Mouse (Mus musculus) thymus, adult 2 months (tissue): ENCODE data around the gene Sidt2. TPM values are rescaled to one million over a fixed set of nuclear protein-coding genes. Genes with fewer than 3 reads are reported as not detected.
A peak's percentile ranks its signal among the peaks of the same experiment; 100 is the strongest.

Experiments used
- DNase-seq: peaks from one replicate; pipeline ENCODE4 v3.0.0; 2021
- H3K27ac ChIP-seq: fragments of 200-500 bp; 2 replicates; pipeline ENCODE4 v1.5.1; 2012; ENCODE audit warnings: low read length, control low read depth; ENCODE audit not compliant: control insufficient read depth, insufficient read depth
- H3K27me3 ChIP-seq: fragments of 200-500 bp; 2 replicates; pipeline ENCODE4 v1.6.1; 2012; ENCODE audit warnings: mild to moderate bottlenecking, low read length, moderate library complexity, mixed read lengths; ENCODE audit not compliant: control insufficient read depth, insufficient read depth
- H3K36me3 ChIP-seq: fragments of 200-500 bp; 2 replicates; pipeline ENCODE4 v1.6.1; 2012; ENCODE audit warnings: mild to moderate bottlenecking, low read length, moderate library complexity; ENCODE audit not compliant: control insufficient read depth, insufficient read depth
- H3K4me1 ChIP-seq: fragments of 200-500 bp; replicated peaks from 2 replicates; pipeline ENCODE4 v1.6.1; 2012; ENCODE audit warnings: low read length; ENCODE audit not compliant: control insufficient read depth, insufficient read depth
- H3K4me3 ChIP-seq: fragments of 200-500 bp; 2 replicates; pipeline ENCODE4 v1.5.1; 2012; ENCODE audit warnings: mild to moderate bottlenecking, low read length, control low read depth, moderate library complexity; ENCODE audit not compliant: control insufficient read depth, insufficient read depth
- CTCF ChIP-seq: fragments of 200-500 bp; IDR thresholded peaks from 2 replicates; pipeline ENCODE4 v1.5.1; 2012; ENCODE audit warnings: mild to moderate bottlenecking, control low read depth, low read length, moderate library complexity, borderline replicate concordance; ENCODE audit not compliant: control insufficient read depth, poor library complexity, insufficient read depth; ENCODE audit errors: extremely low read depth
- POLR2A ChIP-seq: fragments of 200-500 bp; IDR thresholded peaks from 2 replicates; pipeline ENCODE4 v1.6.1; 2012; ENCODE audit warnings: mild to moderate bottlenecking, low read length, control low read depth, moderate library complexity; ENCODE audit not compliant: control insufficient read depth, poor library complexity, insufficient read depth; ENCODE audit errors: extremely low read depth
- WGBS: fragments of 180-500 bp; shearing (Covaris S2); methylation state at CpG from one replicate; pipeline ENCODE4 v1.1.7; 2018; 5-methylcytosine and 5-hydroxymethylcytosine counted together
- polyA plus RNA-seq: library from polyadenylated mRNA; depleted of rRNA; stranded (reverse); fragments of >200 nt; gene quantifications from 2 replicates; pipeline ENCODE4 v1.2.3, GENCODE M21; 2012

Gene Sidt2
- polyA plus RNA-seq, 1 experiment, result 614 TPM

- DNase-seq, result no peak
- peaks cover 28% of the 10 kb centered on the region for H3K36me3 ChIP-seq
- WGBS, result 94% methylated on average over 8 of the region's 8 CpGs
Observed at GRCm38 (mm10) chr9:45938088-45938487, 17.0 kb downstream of the Sidt2 start.

GRCm38 (mm10) chr9:45936883-45937282 lies 18.2 kb downstream of the Sidt2 start:
- Histone ChIP-seq H3K36me3 (peaks cover 16% of the 10 kb centered on the region), H3K4me1 (peaks cover 16% of the 10 kb centered on the region), H3K4me3 (no peak overlapping the region), H3K27me3 (no peaks in the 10 kb centered on the region), H3K27ac (no peak overlapping the region)
- TF ChIP-seq CTCF (no peak), POLR2A (no peak)
- 48% methylated on average over 3 of the region's 3 CpGs for WGBS
- peak; percentile 62 for DNase-seq

More at GRCm38 (mm10) chr9:45938088-45938487, 17.0 kb downstream of the Sidt2 start:
- H3K4me1 ChIP-seq, result peaks cover 9% of the 10 kb centered on the region
- no peak overlapping the region for H3K27ac ChIP-seq
- TF ChIP-seq POLR2A, result no peak
- no peak for TF ChIP-seq CTCF
- no peak overlapping the region for H3K4me3 ChIP-seq
- H3K27me3 ChIP-seq, result no peaks in the 10 kb centered on the region

- Histone ChIP-seq H3K36me3 (peaks cover 9% of the 10 kb centered on the region; the same call in 1 of the 2 replicates), H3K4me1 (peaks cover 16% of the 10 kb centered on the region), H3K27ac (no peak within 1 kb of the TSS), H3K4me3 (no peak within 1 kb of the TSS), H3K27me3 (no peaks in the 10 kb centered on the region)
- no peak for DNase-seq
- TF ChIP-seq POLR2A (no peak), CTCF (no peak)
- WGBS, result 81% methylated on average over 21 of the region's 21 CpGs
Observed at GRCm38 (mm10) chr9:45935628-45936210, 19.3 kb downstream of the Sidt2 start, which contains the start of gene Tagln. Tagln (minus strand) TSS chr9:45936058.

- WGBS, result 55% methylated on average over 11 of the region's 11 CpGs
- DNase-seq, result no peak
- no peak for TF ChIP-seq POLR2A
- no peak for TF ChIP-seq CTCF
- Histone ChIP-seq H3K4me1 (peaks cover 16% of the 10 kb centered on the region), H3K27ac (no peak overlapping the region), H3K36me3 (peaks cover 18% of the 10 kb centered on the region), H3K4me3 (no peak overlapping the region), H3K27me3 (no peaks in the 10 kb centered on the region)
Observed at GRCm38 (mm10) chr9:45932571-45933415, 22.3 kb downstream of the Sidt2 start.

- Histone ChIP-seq H3K4me3 (no peak overlapping the region), H3K4me1 (peaks cover 16% of the 10 kb centered on the region), H3K36me3 (peaks cover 27% of the 10 kb centered on the region), H3K27ac (no peak overlapping the region), H3K27me3 (no peaks in the 10 kb centered on the region)
- DNase-seq, result no peak
- no peak for TF ChIP-seq POLR2A
- no peak for TF ChIP-seq CTCF
- WGBS, result 33% methylated on average over 1 of the region's 1 CpGs
Observed at GRCm38 (mm10) chr9:45931958-45932357, 23.1 kb downstream of the Sidt2 start.

- TF ChIP-seq POLR2A (no peak), CTCF (no peak)
- DNase-seq, result no peak
- Histone ChIP-seq H3K4me3 (no peak overlapping the region), H3K27me3 (no peaks in the 10 kb centered on the region), H3K4me1 (peaks cover 14% of the 10 kb centered on the region), H3K36me3 (peaks cover 38% of the 10 kb centered on the region), H3K27ac (no peak overlapping the region)
- 92% methylated on average over 5 of the region's 5 CpGs for WGBS
Observed at GRCm38 (mm10) chr9:45929285-45929684, 25.8 kb downstream of the Sidt2 start.

- H3K36me3 ChIP-seq, result peaks cover 61% of the 10 kb centered on the region
- WGBS, result 91% methylated on average over 1 of the region's 1 CpGs
- H3K27ac ChIP-seq, result peak overlapping the region; percentile 23; the same call in 1 of the 2 replicates
- H3K27me3 ChIP-seq, result no peaks in the 10 kb centered on the region
- TF ChIP-seq POLR2A, result no peak
- H3K4me1 ChIP-seq, result no peaks in the 10 kb centered on the region
- H3K4me3 ChIP-seq, result no peak overlapping the region
- DNase-seq, result no peak
Observed at GRCm38 (mm10) chr9:45919895-45920294, 35.2 kb downstream of the Sidt2 start.
